Mouse (Mus musculus): ENCODE data around the gene Clcf1.

DNA sequence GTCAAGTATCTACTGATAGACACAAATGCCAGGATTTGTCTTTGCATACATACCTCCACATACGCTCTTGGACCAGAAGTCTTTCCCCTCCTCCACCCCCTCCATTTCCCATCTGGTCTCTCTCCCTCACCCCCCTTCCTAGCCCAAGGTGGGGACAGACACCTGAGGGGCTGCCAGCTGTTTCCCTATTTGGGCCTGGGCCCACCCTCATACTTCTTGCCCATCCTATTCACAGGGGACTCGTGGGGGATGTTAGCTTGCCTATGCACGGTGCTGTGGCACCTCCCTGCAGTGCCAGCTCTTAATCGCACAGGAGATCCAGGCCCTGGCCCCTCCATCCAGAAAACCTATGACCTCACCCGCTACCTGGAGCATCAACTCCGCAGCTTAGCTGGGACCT, 5.9 kb downstream of the Clcf1 start:
- TF ChIP-seq POLR2A (IDR thresholded peaks at IDR 0.05; ENCODE audit: borderline replicate concordance, low read depth, low read length) (no peak), CTCF (IDR thresholded peaks at IDR 0.05; ENCODE audit: low read depth, low read length) (no peak)
